Mouse (Mus musculus): ENCODE data around the gene Tfpt.

DNA sequence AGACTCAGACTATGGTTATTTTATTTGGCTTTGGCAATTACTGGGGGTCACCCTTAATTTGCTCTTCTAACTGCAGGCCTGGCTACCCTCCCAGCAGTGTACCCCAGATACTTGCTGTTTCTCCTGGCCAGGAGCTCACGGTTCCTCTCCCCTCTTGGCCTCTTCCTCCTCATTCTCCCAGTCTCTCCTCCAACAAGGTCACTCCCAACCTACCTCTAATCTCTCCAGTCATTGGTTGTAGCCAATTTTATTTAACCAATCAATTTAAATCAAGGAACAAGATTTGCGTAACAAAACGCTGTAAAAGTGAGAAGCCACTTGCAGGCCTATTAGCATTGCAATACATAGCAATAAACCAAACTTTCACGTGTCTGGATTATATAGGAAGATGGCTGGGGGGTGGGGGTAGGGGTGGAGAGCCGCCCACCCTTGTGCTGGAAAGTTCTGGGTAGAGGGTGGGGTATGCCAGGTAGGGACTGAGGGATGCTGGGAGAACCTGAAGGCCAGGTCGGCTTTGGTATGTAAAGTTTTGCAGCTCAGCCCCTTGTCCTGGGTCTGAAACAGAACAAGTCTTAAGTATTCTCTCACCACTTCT lies 50.7 kb downstream of the Tfpt start:
- TF ChIP-seq EP300 (IDR thresholded peaks at IDR 0.05; ENCODE audit: low read depth) (no peak), CTCF (IDR thresholded peaks at IDR 0.05; ENCODE audit: low read depth) (no peak)

Measured in liver, postnatal 0 days (tissue).